Mouse (Mus musculus): ENCODE data around the gene Stk35. TPM values are rescaled to one million over a fixed set of nuclear protein-coding genes. Genes with fewer than 3 reads are reported as not detected.
A peak's percentile ranks its signal among the peaks of the same experiment; 100 is the strongest.

Stk35 gene
- polyA plus RNA-seq, 1 experiment from 2014 or later, result 18.1 TPM

DNA sequence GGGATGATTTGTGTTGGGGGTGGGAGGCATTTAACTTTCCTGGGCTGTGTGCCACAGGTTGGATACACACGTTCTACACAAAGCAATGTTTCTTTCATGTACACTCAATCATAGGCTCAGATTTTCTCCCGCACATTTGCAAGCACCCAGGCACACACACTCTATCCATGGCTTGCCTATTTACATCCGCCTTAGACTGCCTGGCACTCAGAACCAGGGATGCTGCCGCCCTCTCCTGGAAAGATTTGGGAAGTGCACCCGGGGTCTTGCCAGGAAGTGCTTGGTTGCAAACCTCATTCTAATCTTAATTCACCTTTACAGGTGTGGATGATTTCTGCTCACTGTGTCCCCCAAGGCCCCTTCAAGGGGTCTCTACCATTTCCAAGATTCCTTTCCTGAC, 73.2 kb downstream of the Stk35 start:
- Histone ChIP-seq H3K4me2 (no peak overlapping the region), H3K9me3 (no peaks in the 10 kb centered on the region), H3K36me3 (no peaks in the 10 kb centered on the region), H3K27me3 (no peaks in the 10 kb centered on the region), H3K4me1 (replicated peaks) (no peaks in the 10 kb centered on the region), H3K9ac (replicated peaks) (no peak overlapping the region), H3K27ac (no peak overlapping the region), H3K4me3 (replicated peaks) (no peak overlapping the region)
- 0 out of 2 replicates have a peak, but pooled peaks have one; percentile 52 for ATAC-seq (ENCODE audit: insufficient number of reproducible peaks, insufficient read depth, low FRiP score, low TSS enrichment, low read depth)
- WGBS, result 10% methylated on average over 5 of the region's 5 CpGs

DNA sequence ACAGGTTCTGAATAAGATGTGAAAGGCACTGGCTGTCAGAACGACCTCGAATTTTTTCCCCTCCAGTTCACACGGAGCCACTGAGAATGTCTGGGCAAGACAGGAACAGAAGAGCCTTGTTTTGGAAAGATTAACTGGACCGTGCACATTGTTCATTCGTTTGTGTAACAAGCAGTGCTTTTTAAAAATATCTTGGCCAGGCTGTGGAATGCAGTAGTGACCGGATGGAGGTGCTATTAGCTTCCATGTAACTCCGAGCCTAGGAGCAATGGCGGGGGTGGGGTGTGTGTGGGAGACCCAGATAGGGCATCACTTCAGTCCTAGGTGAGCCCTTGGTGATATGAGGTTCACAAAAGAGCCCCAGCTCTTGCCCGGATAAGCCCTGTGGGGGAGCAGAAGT, 73.8 kb downstream of the Stk35 start:
- WGBS, result 70% methylated on average over 9 of the region's 9 CpGs
- Histone ChIP-seq H3K9me3 (no peaks in the 10 kb centered on the region), H3K4me1 (replicated peaks) (no peaks in the 10 kb centered on the region), H3K27me3 (no peaks in the 10 kb centered on the region), H3K27ac (no peak overlapping the region), H3K36me3 (no peaks in the 10 kb centered on the region), H3K9ac (replicated peaks) (no peak overlapping the region), H3K4me2 (no peak overlapping the region), H3K4me3 (replicated peaks) (no peak overlapping the region)
- no peak for ATAC-seq (ENCODE audit: insufficient number of reproducible peaks, insufficient read depth, low FRiP score, low TSS enrichment, low read depth)

DNA sequence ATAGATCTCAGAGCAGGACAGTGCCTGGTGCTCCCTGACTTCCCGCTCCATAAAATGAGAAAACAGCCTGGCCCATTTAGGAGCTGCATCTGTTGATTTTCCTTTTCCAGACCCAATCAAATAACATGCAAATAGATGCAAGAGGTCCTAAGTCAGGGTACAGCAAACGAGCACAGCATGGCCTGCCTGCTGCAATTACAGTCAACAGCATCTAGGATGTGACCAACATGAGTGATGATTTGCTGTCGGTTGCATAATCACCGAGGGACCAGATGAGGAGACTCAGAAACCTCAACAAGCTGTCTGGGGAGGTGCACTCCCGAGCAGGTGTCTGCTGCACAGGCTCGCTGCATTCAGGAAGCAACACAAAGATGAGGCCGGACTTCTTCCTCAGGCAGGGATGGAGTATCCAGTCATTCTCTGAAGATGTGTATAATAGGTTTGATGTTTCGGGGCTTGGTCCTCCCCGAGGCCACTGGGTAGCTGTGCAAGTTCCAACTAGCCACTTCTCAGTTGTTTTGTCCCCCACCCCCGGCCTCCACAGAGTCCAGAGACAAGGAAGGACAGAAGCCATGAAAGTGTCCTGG, 74.3 kb downstream of the Stk35 start:
- Histone ChIP-seq H3K36me3 (no peaks in the 10 kb centered on the region), H3K4me3 (replicated peaks) (no peak overlapping the region), H3K9ac (replicated peaks) (no peak overlapping the region), H3K9me3 (no peaks in the 10 kb centered on the region), H3K27ac (no peak overlapping the region), H3K4me1 (replicated peaks) (no peaks in the 10 kb centered on the region), H3K27me3 (no peaks in the 10 kb centered on the region), H3K4me2 (no peak overlapping the region)
- WGBS, result 72% methylated on average over 10 of the region's 10 CpGs
- no peak for ATAC-seq (ENCODE audit: insufficient number of reproducible peaks, insufficient read depth, low FRiP score, low TSS enrichment, low read depth)

DNA sequence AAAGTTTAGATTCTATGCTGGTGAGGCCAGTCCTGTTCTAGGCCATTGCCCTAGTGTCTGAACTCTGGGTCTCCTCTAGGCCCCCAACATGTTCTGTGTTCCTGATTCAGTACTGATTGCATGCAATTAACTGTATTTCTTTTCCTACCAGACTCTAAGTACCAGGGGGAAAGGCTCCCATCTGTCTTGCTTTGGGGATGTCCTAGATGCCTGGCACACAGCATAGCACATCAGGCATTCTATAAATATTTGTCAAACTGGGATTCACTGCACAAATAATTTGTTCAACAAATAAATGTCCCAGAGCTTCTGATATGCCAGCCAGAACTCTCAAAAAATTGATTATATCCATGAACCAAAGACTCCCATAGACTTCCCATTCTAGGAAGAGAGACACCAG, 76.6 kb downstream of the Stk35 start:
- H3K4me3 ChIP-seq (replicated peaks), result no peak overlapping the region
- no peaks in the 10 kb centered on the region for H3K9me3 ChIP-seq
- no peaks in the 10 kb centered on the region for H3K4me1 ChIP-seq (replicated peaks)
- H3K4me2 ChIP-seq, result no peak overlapping the region
- H3K27ac ChIP-seq, result no peak overlapping the region
- no peak for ATAC-seq (ENCODE audit: insufficient number of reproducible peaks, insufficient read depth, low FRiP score, low TSS enrichment, low read depth)
- no peak overlapping the region for H3K9ac ChIP-seq (replicated peaks)
- no peaks in the 10 kb centered on the region for H3K27me3 ChIP-seq
- no peaks in the 10 kb centered on the region for H3K36me3 ChIP-seq

DNA sequence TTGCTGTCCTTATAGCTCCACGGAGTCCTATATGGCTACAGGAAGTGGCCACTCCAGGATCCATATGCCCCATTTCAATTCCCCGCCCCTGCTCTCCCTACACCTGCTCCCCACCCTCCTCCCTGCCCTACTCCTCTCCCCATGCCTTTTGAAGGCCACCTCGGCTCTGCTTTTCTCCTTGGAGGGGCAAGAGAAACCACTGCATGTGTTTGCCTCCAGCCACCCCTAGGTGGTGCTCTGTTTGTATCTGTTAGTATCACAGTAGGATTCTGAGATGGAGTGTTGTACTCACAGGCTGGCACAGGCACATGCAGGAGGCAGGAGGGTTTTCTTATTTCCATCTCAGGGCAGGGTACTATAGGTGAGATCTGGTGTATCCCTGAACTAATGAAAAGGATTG, 79.5 kb downstream of the Stk35 start:
- ATAC-seq (ENCODE audit: insufficient number of reproducible peaks, insufficient read depth, low FRiP score, low TSS enrichment, low read depth), result no peak
- 39% methylated on average over 3 of the region's 3 CpGs for WGBS
- no peak overlapping the region for H3K9ac ChIP-seq (replicated peaks)
- H3K4me3 ChIP-seq (replicated peaks), result no peak overlapping the region
- H3K36me3 ChIP-seq, result no peaks in the 10 kb centered on the region
- H3K4me2 ChIP-seq, result no peak overlapping the region
- no peaks in the 10 kb centered on the region for H3K27me3 ChIP-seq
- no peak overlapping the region for H3K27ac ChIP-seq
- no peaks in the 10 kb centered on the region for H3K9me3 ChIP-seq
- no peaks in the 10 kb centered on the region for H3K4me1 ChIP-seq (replicated peaks)

DNA sequence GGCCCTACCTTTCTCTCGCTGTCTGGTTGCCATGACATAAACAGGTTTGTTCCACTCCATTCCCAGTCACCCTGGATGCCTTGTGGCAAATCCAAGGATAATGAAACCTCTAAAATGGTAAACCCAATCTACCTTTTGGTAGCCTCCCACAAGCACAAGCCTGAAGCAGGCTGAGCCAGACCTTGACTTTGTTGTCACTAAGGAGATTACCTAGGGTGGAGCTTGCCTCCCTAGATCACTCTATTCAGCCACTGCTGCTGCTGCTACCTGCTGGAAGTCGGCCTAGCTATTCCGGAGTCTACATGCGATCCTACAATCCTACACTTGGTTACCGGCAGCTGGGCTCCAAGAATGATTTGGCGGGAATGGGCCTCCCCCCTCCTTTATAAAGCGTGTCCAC, 79.9 kb downstream of the Stk35 start:
- no peaks in the 10 kb centered on the region for H3K27me3 ChIP-seq
- no peak overlapping the region for H3K27ac ChIP-seq
- no peaks in the 10 kb centered on the region for H3K4me1 ChIP-seq (replicated peaks)
- no peak overlapping the region for H3K4me3 ChIP-seq (replicated peaks)
- H3K9me3 ChIP-seq, result no peaks in the 10 kb centered on the region
- no peaks in the 10 kb centered on the region for H3K36me3 ChIP-seq
- WGBS, result 94% methylated on average over 7 of the region's 7 CpGs
- ATAC-seq (ENCODE audit: insufficient number of reproducible peaks, insufficient read depth, low FRiP score, low TSS enrichment, low read depth), result no peak
- no peak overlapping the region for H3K4me2 ChIP-seq
- no peak overlapping the region for H3K9ac ChIP-seq (replicated peaks)

DNA sequence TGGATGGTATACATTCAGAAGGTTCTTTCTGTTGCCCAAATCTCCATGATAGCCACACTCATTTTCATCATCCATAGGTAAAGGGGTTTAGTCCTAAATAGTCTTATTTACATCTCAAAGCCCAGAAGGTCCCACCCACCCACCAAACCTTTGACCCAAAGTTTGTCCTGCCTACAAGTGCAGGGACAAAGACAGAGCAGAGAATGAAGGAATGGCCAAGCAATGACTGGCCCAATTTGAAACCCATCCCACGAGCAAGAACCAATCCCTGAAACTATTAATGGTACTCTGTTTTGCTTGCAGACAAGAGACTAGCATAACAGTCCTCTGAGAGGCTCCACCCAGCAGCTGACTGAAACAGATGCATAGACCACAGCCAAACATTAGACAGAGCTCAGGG, 81.6 kb downstream of the Stk35 start:
- no peaks in the 10 kb centered on the region for H3K9me3 ChIP-seq
- no peak overlapping the region for H3K4me2 ChIP-seq
- H3K9ac ChIP-seq (replicated peaks), result no peak overlapping the region
- H3K36me3 ChIP-seq, result no peaks in the 10 kb centered on the region
- H3K27me3 ChIP-seq, result no peaks in the 10 kb centered on the region
- no peak overlapping the region for H3K4me3 ChIP-seq (replicated peaks)
- no peaks in the 10 kb centered on the region for H3K4me1 ChIP-seq (replicated peaks)
- WGBS, result 89% methylated on average over 1 of the region's 1 CpGs
- ATAC-seq (ENCODE audit: insufficient number of reproducible peaks, insufficient read depth, low FRiP score, low TSS enrichment, low read depth), result no peak
- no peak overlapping the region for H3K27ac ChIP-seq

Other genes starting within 250 kb of the Stk35 start
- 17.0 and 17.8 TPM in 2 replicates for gene Sirpa, start 207.7 kb upstream of the Stk35 start, polyA plus RNA-seq (2016; fragmentation: Nextera tagmentation; extraction: Ambion mirVana)
- gene Pdyn, start 100.7 kb upstream of the Stk35 start, polyA plus RNA-seq (2016; fragmentation: Nextera tagmentation; extraction: Ambion mirVana), result 0.28 and 0.70 TPM in 2 replicates
- not detected in 2 replicates for gene Tgm3, start 211.8 kb downstream of the Stk35 start, polyA plus RNA-seq (2016; fragmentation: Nextera tagmentation; extraction: Ambion mirVana)

All from limb, embryonic 12.5 days (tissue).